Mouse (Mus musculus): ENCODE measurements at regions not wholly inside any gene's neighbourhood (a gene's known extent, or its start where the extent isn't known, plus 50 kb on each side); places are given as distances from the start of the nearest gene placed in this dataset.

DNA sequence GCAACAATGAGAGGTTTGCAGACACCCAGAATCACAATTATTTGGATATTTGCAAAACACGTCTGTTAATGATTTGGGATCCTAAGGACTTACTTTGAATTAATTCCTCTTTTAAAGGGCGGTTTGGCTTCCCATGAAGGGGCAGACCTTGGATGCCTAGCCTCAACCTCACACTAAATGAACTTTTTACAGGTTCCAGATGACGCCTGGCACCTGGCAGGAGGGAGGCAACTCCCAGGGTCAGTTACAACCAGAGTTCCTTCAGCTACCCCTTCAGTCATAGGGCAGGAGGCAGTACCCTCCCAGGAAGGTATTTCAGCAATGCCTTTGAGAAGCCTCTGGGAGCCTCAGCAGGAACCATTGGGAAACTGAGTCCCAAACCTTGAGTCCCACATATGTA is 57.9 kb upstream of the Stx18 start:
- whole genome bisulfite sequencing = 78% methylated on average over 3 of the region's 3 CpGs
- no peak for DNase-seq (ENCODE audit: low spot score)
- ATAC-seq (ENCODE audit: low FRiP score, low TSS enrichment) = no peak

GRCm38 (mm10) chr5:37976943-37977434 is 61.6 kb upstream of the Stx18 start:
- WGBS = 42% methylated on average over 4 of the region's 4 CpGs
- H3K27me3 ChIP-seq (ENCODE audit: control insufficient read depth, insufficient read depth, low read length) = no peaks in the 10 kb centered on the region
- ATAC-seq (ENCODE audit: low FRiP score, low TSS enrichment) = no peak
- H3K4me3 ChIP-seq (ENCODE audit: low read depth, low read length) = no peak overlapping the region
- H3K9ac ChIP-seq (ENCODE audit: low read length) = no peak overlapping the region
- H3K4me2 ChIP-seq (replicated peaks; ENCODE audit: low read depth) = no peak overlapping the region
- no peak for DNase-seq (ENCODE audit: low spot score)
- H3K36me3 ChIP-seq (ENCODE audit: control insufficient read depth, insufficient read depth, low read length) = no peaks in the 10 kb centered on the region
- TF ChIP-seq CTCF (IDR thresholded peaks at IDR 0.05; ENCODE audit: low read depth) (no peak), EP300 (optimal IDR thresholded peaks at IDR 0.05) (no peak)
- H3K4me1 ChIP-seq (replicated peaks; ENCODE audit: control insufficient read depth, insufficient read depth) = no peaks in the 10 kb centered on the region
- no peak overlapping the region for H3K27ac ChIP-seq (replicated peaks)
- H3K9me3 ChIP-seq (ENCODE audit: control insufficient read depth, low read length) = no peaks in the 10 kb centered on the region

More for the DNA sequence above, 57.9 kb upstream of the Stx18 start:
- Histone ChIP-seq H3K4me1 (replicated peaks; ENCODE audit: control insufficient read depth, insufficient read depth) (no peaks in the 10 kb centered on the region), H3K9ac (ENCODE audit: low read length) (no peak overlapping the region), H3K4me2 (replicated peaks; ENCODE audit: low read depth) (no peak overlapping the region), H3K36me3 (ENCODE audit: control insufficient read depth, insufficient read depth, low read length) (no peaks in the 10 kb centered on the region), H3K27me3 (ENCODE audit: control insufficient read depth, insufficient read depth, low read length) (no peaks in the 10 kb centered on the region), H3K4me3 (ENCODE audit: low read depth, low read length) (no peak overlapping the region), H3K27ac (replicated peaks) (no peak overlapping the region), H3K9me3 (ENCODE audit: control insufficient read depth, low read length) (no peaks in the 10 kb centered on the region)
- no peak for TF ChIP-seq CTCF (IDR thresholded peaks at IDR 0.05; ENCODE audit: low read depth)
- TF ChIP-seq EP300 (optimal IDR thresholded peaks at IDR 0.05) = no peak

DNA sequence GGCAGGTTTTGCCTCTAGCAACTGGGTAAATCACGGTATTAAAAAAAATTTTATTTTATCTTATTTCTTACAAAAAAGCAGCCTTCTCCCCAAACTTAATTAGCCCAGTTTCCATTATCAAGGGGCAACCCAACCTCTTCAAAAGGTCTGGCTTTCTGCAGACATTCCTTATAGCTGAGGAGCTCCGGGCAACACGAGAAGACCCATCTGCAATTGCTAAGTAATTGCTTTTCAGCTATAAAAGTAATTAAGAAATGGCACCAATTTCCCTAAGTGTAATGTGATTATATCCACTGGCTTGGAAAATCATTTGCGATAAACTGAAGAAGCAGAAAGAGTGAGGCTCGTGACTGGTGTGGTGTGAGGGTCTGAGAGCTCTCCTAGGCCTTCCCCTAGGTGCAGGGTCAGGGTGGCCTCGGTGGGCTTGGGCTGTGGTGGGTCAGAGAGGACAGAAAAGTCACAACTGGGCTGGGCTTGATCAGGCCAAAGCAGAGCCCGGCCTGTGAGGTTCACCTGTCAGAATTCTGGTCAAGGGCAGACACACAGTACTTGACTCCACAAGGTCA is 65.5 kb upstream of the Stx18 start:
- no peaks in the 10 kb centered on the region for H3K4me1 ChIP-seq (replicated peaks; ENCODE audit: control insufficient read depth, insufficient read depth)
- H3K27ac ChIP-seq (replicated peaks) = no peak overlapping the region
- 0 out of 2 replicates have a peak, but pooled peaks cover 2% of the 10 kb centered on the region for H3K27me3 ChIP-seq (ENCODE audit: control insufficient read depth, insufficient read depth, low read length)
- no peaks in the 10 kb centered on the region for H3K9me3 ChIP-seq (ENCODE audit: control insufficient read depth, low read length)
- DNase-seq (ENCODE audit: low spot score) (no peak), ATAC-seq (ENCODE audit: low FRiP score, low TSS enrichment) (no peak)
- no peak overlapping the region for H3K4me2 ChIP-seq (replicated peaks; ENCODE audit: low read depth)
- H3K4me3 ChIP-seq (ENCODE audit: low read depth, low read length) = no peak overlapping the region
- no peak overlapping the region for H3K9ac ChIP-seq (ENCODE audit: low read length)
- no peaks in the 10 kb centered on the region for H3K36me3 ChIP-seq (ENCODE audit: control insufficient read depth, insufficient read depth, low read length)
- 85% methylated on average over 7 of the region's 7 CpGs for WGBS
- TF ChIP-seq EP300 (optimal IDR thresholded peaks at IDR 0.05) = no peak

GRCm38 (mm10) chr5:37971724-37972123 is 66.8 kb upstream of the Stx18 start:
- DNase-seq (ENCODE audit: low spot score) (no peak), ATAC-seq (ENCODE audit: low FRiP score, low TSS enrichment) (no peak)
- H3K4me3 ChIP-seq (ENCODE audit: low read depth, low read length) = no peak overlapping the region
- no peak overlapping the region for H3K27ac ChIP-seq (replicated peaks)
- H3K4me1 ChIP-seq (replicated peaks; ENCODE audit: control insufficient read depth, insufficient read depth) = no peaks in the 10 kb centered on the region
- no peak overlapping the region for H3K4me2 ChIP-seq (replicated peaks; ENCODE audit: low read depth)
- no peaks in the 10 kb centered on the region for H3K36me3 ChIP-seq (ENCODE audit: control insufficient read depth, insufficient read depth, low read length)
- no peaks in the 10 kb centered on the region for H3K9me3 ChIP-seq (ENCODE audit: control insufficient read depth, low read length)
- WGBS = 61% methylated on average over 11 of the region's 11 CpGs
- H3K9ac ChIP-seq (ENCODE audit: low read length) = no peak overlapping the region
- no peak for TF ChIP-seq EP300 (optimal IDR thresholded peaks at IDR 0.05)
- TF ChIP-seq CTCF (IDR thresholded peaks at IDR 0.05; ENCODE audit: low read depth) = no peak
- 0 out of 2 replicates have a peak, but pooled peaks cover 2% of the 10 kb centered on the region for H3K27me3 ChIP-seq (ENCODE audit: control insufficient read depth, insufficient read depth, low read length)

GRCm38 (mm10) chr5:37968596-37968995 is 69.9 kb upstream of the Stx18 start:
- Histone ChIP-seq H3K4me3 (ENCODE audit: low read depth, low read length) (no peak overlapping the region), H3K4me1 (replicated peaks; ENCODE audit: control insufficient read depth, insufficient read depth) (no peaks in the 10 kb centered on the region), H3K4me2 (replicated peaks; ENCODE audit: low read depth) (no peak overlapping the region), H3K9me3 (ENCODE audit: control insufficient read depth, low read length) (no peaks in the 10 kb centered on the region), H3K27ac (replicated peaks) (no peak overlapping the region), H3K9ac (ENCODE audit: low read length) (no peak overlapping the region), H3K27me3 (ENCODE audit: control insufficient read depth, insufficient read depth, low read length) (0 out of 2 replicates have a peak, but pooled peaks cover 2% of the 10 kb centered on the region), H3K36me3 (ENCODE audit: control insufficient read depth, insufficient read depth, low read length) (no peaks in the 10 kb centered on the region)
- TF ChIP-seq EP300 (optimal IDR thresholded peaks at IDR 0.05) (no peak), CTCF (IDR thresholded peaks at IDR 0.05; ENCODE audit: low read depth) (no peak)
- WGBS = 11% methylated on average over 10 of the region's 10 CpGs
- ATAC-seq (ENCODE audit: low FRiP score, low TSS enrichment) (no peak), DNase-seq (ENCODE audit: low spot score) (no peak)

- Histone ChIP-seq H3K36me3 (ENCODE audit: control insufficient read depth, insufficient read depth, low read length) (no peaks in the 10 kb centered on the region), H3K9ac (ENCODE audit: low read length) (no peak overlapping the region), H3K27me3 (ENCODE audit: control insufficient read depth, insufficient read depth, low read length) (0 out of 2 replicates have a peak, but pooled peaks cover 2% of the 10 kb centered on the region), H3K9me3 (ENCODE audit: control insufficient read depth, low read length) (no peaks in the 10 kb centered on the region), H3K4me3 (ENCODE audit: low read depth, low read length) (no peak overlapping the region), H3K4me1 (replicated peaks; ENCODE audit: control insufficient read depth, insufficient read depth) (no peaks in the 10 kb centered on the region), H3K4me2 (replicated peaks; ENCODE audit: low read depth) (no peak overlapping the region), H3K27ac (replicated peaks) (no peak overlapping the region)
- TF ChIP-seq EP300 (optimal IDR thresholded peaks at IDR 0.05) = no peak
- TF ChIP-seq CTCF (IDR thresholded peaks at IDR 0.05; ENCODE audit: low read depth) = no peak
- DNase-seq (ENCODE audit: low spot score) (no peak), ATAC-seq (ENCODE audit: low FRiP score, low TSS enrichment) (no peak)
- WGBS = 3% methylated on average over 14 of the region's 14 CpGs
Measured at GRCm38 (mm10) chr5:37967914-37968375, 70.6 kb upstream of the Stx18 start.

All from stomach, postnatal 0 days (tissue).